9 mouse cellular contexts compared by ENCODE assay signal in genomic region chr7:142552591-142553416, GRCm38 (mm10). TPM values are rescaled to one million over a fixed set of nuclear protein-coding genes. Genes with fewer than 3 reads are reported as not detected.
DNase-seq lines count a peak whose midpoint lies in the region; ATAC-seq and TF ChIP-seq lines count a peak whose summit lies in the region.
"Had no signal": no experiment of that assay in that cellular context is flagged by ENCODE, and none has a peak within 500 bp of the region (broad histone marks: within the 10 kb centered on the region; RNA-seq: fewer than 3 reads in every experiment).

No protein-coding gene starts in this region.

- peaks cover 59% of the 10 kb centered on the region for H3K4me1 ChIP-seq in embryonic facial prominence, embryonic 13.5 days
- H3K4me1 ChIP-seq in intestine, embryonic 14.5 days (replicated peaks; ENCODE audit: control insufficient read depth, insufficient read depth, low read length) = peaks cover 55% of the 10 kb centered on the region
- H3K4me1 ChIP-seq in neural tube, embryonic 11.5 days (ENCODE audit: control insufficient read depth, insufficient read depth, low read length) = peaks cover 28% of the 10 kb centered on the region

- 17% methylated on average over 13 of the region's 13 CpGs for WGBS in embryonic facial prominence, embryonic 13.5 days
- WGBS in intestine, embryonic 14.5 days = 23% methylated on average over 13 of the region's 13 CpGs
- WGBS in neural tube, embryonic 11.5 days = 32% methylated on average over 13 of the region's 13 CpGs

- H3K9ac ChIP-seq in embryonic facial prominence, embryonic 13.5 days = peak overlapping the region; percentile 44
- H3K9ac ChIP-seq in intestine, embryonic 14.5 days (ENCODE audit: low read length) = no peak overlapping the region
- no peak overlapping the region for H3K9ac ChIP-seq in neural tube, embryonic 11.5 days (ENCODE audit: low read length)
- H3K9ac ChIP-seq: forebrain, embryonic 13.5 days had no signal

- H3K4me2 ChIP-seq in embryonic facial prominence, embryonic 13.5 days = peak overlapping the region; percentile 16; the same call in 1 of the 2 replicates
- H3K4me2 ChIP-seq in intestine, embryonic 14.5 days (ENCODE audit: low read length) = no peak overlapping the region
- H3K4me2 ChIP-seq in neural tube, embryonic 11.5 days (ENCODE audit: low read depth) = no peak overlapping the region
- H3K4me2 ChIP-seq: forebrain, embryonic 13.5 days had no signal

- no peak for DNase-seq in layer of hippocampus, adult 2 months (ENCODE audit: low spot score in 2 of 2)
- DNase-seq in layer of hippocampus, postnatal 14 days (ENCODE audit: low spot score in 2 of 2) = no peak
- DNase-seq in intestine, embryonic 14.5 days (ENCODE audit: low spot score) = no peak
- peak; percentile 45 for DNase-seq in neural tube, embryonic 11.5 days (ENCODE audit: low spot score)
- no peak for DNase-seq in urinary bladder, adult 18-20 months (ENCODE audit: low spot score in 2 of 2)
- no peak for DNase-seq in adrenal gland, adult 8-10 months
- DNase-seq: layer of hippocampus, adult 9-11 months had no signal

- H3K9me3 ChIP-seq in embryonic facial prominence, embryonic 13.5 days = no peaks in the 10 kb centered on the region
- no peaks in the 10 kb centered on the region for H3K9me3 ChIP-seq in intestine, embryonic 14.5 days (ENCODE audit: control insufficient read depth, low read length)
- H3K9me3 ChIP-seq in neural tube, embryonic 11.5 days (ENCODE audit: control insufficient read depth, low read length) = no peaks in the 10 kb centered on the region
- H3K9me3 ChIP-seq: forebrain, embryonic 13.5 days had no signal

- no peak overlapping the region for H3K4me3 ChIP-seq in layer of hippocampus, adult 2 months
- no peak overlapping the region for H3K4me3 ChIP-seq in embryonic facial prominence, embryonic 13.5 days
- no peak overlapping the region for H3K4me3 ChIP-seq in intestine, embryonic 14.5 days (ENCODE audit: low read depth, low read length)
- no peak overlapping the region for H3K4me3 ChIP-seq in neural tube, embryonic 11.5 days (ENCODE audit: low read depth, low read length)
- H3K4me3 ChIP-seq: forebrain, embryonic 13.5 days had no signal

- peak; percentile 49 for TF ChIP-seq CTCF in layer of hippocampus, adult 2 months (conservative IDR thresholded peaks at IDR 0.05)

- no peaks in the 10 kb centered on the region for H3K36me3 ChIP-seq in embryonic facial prominence, embryonic 13.5 days
- no peaks in the 10 kb centered on the region for H3K36me3 ChIP-seq in intestine, embryonic 14.5 days (ENCODE audit: control insufficient read depth, insufficient read depth, low read length)
- no peaks in the 10 kb centered on the region for H3K36me3 ChIP-seq in neural tube, embryonic 11.5 days (ENCODE audit: control insufficient read depth, insufficient read depth, low read length)

- ATAC-seq in embryonic facial prominence, embryonic 13.5 days (ENCODE audit: insufficient number of reproducible peaks, insufficient read depth, low FRiP score, low TSS enrichment, low read depth) = peak; percentile 65
- ATAC-seq in intestine, embryonic 14.5 days (replicated peaks; ENCODE audit: low FRiP score, low TSS enrichment, low read depth) = peak; percentile 80
- no peak for ATAC-seq in neural tube, embryonic 11.5 days (ENCODE audit: insufficient read depth, low FRiP score, low TSS enrichment)
- ATAC-seq: forebrain, embryonic 13.5 days had no signal

- H3K27me3 ChIP-seq in embryonic facial prominence, embryonic 13.5 days = no peaks in the 10 kb centered on the region
- no peaks in the 10 kb centered on the region for H3K27me3 ChIP-seq in intestine, embryonic 14.5 days (replicated peaks; ENCODE audit: control insufficient read depth, insufficient read depth, low read length)
- H3K27me3 ChIP-seq in neural tube, embryonic 11.5 days (ENCODE audit: control insufficient read depth, insufficient read depth, low read length) = no peaks in the 10 kb centered on the region
- H3K27me3 ChIP-seq: forebrain, embryonic 13.5 days had no signal

- H3K27ac ChIP-seq in layer of hippocampus, adult 2 months = no peak overlapping the region
- peak overlapping the region; percentile 97 for H3K27ac ChIP-seq in embryonic facial prominence, embryonic 13.5 days
- H3K27ac ChIP-seq in intestine, embryonic 14.5 days (ENCODE audit: low read depth) = peak overlapping the region; percentile 88
- peak overlapping the region; percentile 67; the same call in 1 of the 2 replicates for H3K27ac ChIP-seq in neural tube, embryonic 11.5 days (ENCODE audit: low read depth, low read length)
- H3K27ac ChIP-seq: forebrain, embryonic 13.5 days had no signal

RNA-seq across cellular contexts. Expression of gene Mrpl23, which starts 20.3 kb away (rescaled TPM):
- total RNA-seq in layer of hippocampus, adult 2 months (2021) = 1 to 10 TPM; 7.9 to 8.8 TPM
- 1 to 10 TPM; 4.2 to 5.1 TPM for total RNA-seq in layer of hippocampus, postnatal 14 days (2021)
- polyA plus RNA-seq in embryonic facial prominence, embryonic 13.5 days (2015; fragmentation: Nextera tagmentation; extraction: Ambion mirVana) = 36.0 and 36.7 TPM in 2 replicates
- 36.1 and 45.8 TPM in 2 replicates for polyA plus RNA-seq in intestine, embryonic 14.5 days (2014; fragmentation: Nextera tagmentation; extraction: Ambion mirVana)
- polyA plus RNA-seq in neural tube, embryonic 11.5 days (2014; fragmentation: Nextera tagmentation; extraction: Ambion mirVana) = 10.6 and 20.0 TPM in 2 replicates
- total RNA-seq in adrenal gland, adult 8-10 months (2022) = 10 to 100 TPM in 1 of 4 experiments, 1 to 10 TPM in 3; 2.2 to 13.7 (median 4.8) TPM

RNA-seq across cellular contexts. Expression of gene Tnnt3, which starts 54.2 kb away (rescaled TPM):
- not detected for total RNA-seq in layer of hippocampus, adult 2 months (2021)
- total RNA-seq in layer of hippocampus, postnatal 14 days (2021) = under 1 TPM; 0.92 to 0.95 TPM
- 3.8 and 5.8 TPM in 2 replicates for polyA plus RNA-seq in embryonic facial prominence, embryonic 13.5 days (2015; fragmentation: Nextera tagmentation; extraction: Ambion mirVana)
- polyA plus RNA-seq in intestine, embryonic 14.5 days (2014; fragmentation: Nextera tagmentation; extraction: Ambion mirVana) = 1.5 and 2.4 TPM in 2 replicates
- polyA plus RNA-seq in neural tube, embryonic 11.5 days (2014; fragmentation: Nextera tagmentation; extraction: Ambion mirVana) = 6.5 and 9.2 TPM in 2 replicates
- total RNA-seq in adrenal gland, adult 8-10 months (2022) = 1 to 10 TPM in 3 of 4 experiments, not detected in 1; 1.1 to 1.5 (median 1.3) TPM
